Mouse (Mus musculus) thymus, adult 2 months (tissue): ENCODE results near the gene Ifi27l2a.

ENCODE experiments used
- CTCF ChIP-seq: fragments of 200-500 bp; IDR thresholded peaks from 2 replicates; pipeline ENCODE4 v1.5.1; 2012; ENCODE audit warnings: mild to moderate bottlenecking, control low read depth, low read length, moderate library complexity, borderline replicate concordance; ENCODE audit not compliant: control insufficient read depth, poor library complexity, insufficient read depth; ENCODE audit errors: extremely low read depth
- POLR2A ChIP-seq: fragments of 200-500 bp; IDR thresholded peaks from 2 replicates; pipeline ENCODE4 v1.6.1; 2012; ENCODE audit warnings: mild to moderate bottlenecking, low read length, control low read depth, moderate library complexity; ENCODE audit not compliant: control insufficient read depth, poor library complexity, insufficient read depth; ENCODE audit errors: extremely low read depth

DNA sequence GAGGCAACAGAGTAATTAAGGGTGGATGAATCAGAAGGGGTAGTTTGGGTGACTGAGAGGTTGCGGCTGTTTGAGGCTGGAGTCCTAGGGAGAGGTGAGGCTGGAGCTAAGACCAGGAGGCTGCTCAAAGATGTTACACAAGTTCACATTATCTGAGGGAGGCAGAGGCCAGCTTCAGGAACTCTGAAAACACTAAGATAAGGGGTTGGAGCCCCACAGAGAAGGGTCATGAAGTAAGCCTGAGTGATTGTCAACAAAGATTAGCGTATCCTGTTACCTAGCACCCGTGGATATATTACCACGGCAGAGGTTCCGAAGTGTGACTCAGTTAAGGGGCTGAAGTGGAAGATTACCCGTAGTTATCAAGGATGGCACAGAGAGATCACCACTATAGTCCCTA is 50.0 kb downstream of the Ifi27l2a start:
- TF ChIP-seq POLR2A (no peak), CTCF (no peak)
